Mouse (Mus musculus) cerebellum, adult 9-11 months (tissue): ENCODE data around the gene Gab1.

Experiments used
- DNase-seq: peaks from one replicate; pipeline ENCODE4 v3.0.0; 2022

The Gab1 gene

DNA sequence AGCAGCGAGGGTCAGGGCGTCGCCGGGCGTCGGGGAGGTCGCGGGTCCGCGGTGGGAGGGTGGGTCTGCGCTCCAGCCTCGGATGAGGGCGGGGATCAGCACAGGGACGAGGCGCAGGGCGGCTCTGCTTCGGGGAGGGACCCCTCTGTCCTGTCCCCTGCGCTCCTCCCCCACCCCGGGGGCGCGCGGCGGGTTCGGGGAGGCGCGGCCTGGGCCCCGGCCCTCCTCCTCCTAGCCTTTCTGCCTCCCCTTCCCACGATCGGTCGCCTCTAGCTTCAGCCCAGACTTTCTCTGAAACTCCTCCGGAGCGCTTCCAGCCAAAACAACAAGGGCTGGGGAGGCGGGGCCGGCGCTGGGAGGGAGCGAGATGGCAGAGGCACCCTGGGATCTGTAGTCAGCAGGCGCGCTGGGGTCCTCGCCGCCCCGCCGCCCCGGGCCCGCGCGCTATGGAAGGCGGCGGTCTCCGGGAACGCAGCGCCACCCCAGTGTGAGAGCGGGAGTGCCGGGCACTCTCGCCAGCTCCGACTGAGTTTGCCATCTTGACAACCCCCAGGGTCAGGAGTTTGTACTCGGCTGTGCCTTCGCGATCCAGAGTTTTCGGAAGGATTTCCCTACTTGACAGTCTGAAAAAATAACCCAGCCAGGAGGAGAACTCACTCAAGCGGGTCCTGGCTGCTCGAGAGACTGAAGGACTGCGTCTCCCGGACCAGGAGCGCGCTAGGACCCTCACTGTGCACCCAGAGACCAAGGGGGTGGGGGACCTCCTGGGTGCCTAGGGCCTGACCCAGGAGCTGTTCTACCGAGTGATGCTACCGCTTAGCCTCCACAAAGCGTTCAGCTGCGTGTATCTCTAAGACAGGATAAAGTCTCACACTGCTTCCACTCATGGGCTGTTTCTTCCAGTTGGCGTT is at the start of gene Gab1:
TSS of gene Gab1 (minus strand) at position 324 of the 911 bp plus-strand sequence.
- DNase-seq, result peak; percentile 73

GRCm38 (mm10) chr8:80928770-80929169 is 48.5 kb upstream of the Gab1 start:
- no peak for DNase-seq

DNA sequence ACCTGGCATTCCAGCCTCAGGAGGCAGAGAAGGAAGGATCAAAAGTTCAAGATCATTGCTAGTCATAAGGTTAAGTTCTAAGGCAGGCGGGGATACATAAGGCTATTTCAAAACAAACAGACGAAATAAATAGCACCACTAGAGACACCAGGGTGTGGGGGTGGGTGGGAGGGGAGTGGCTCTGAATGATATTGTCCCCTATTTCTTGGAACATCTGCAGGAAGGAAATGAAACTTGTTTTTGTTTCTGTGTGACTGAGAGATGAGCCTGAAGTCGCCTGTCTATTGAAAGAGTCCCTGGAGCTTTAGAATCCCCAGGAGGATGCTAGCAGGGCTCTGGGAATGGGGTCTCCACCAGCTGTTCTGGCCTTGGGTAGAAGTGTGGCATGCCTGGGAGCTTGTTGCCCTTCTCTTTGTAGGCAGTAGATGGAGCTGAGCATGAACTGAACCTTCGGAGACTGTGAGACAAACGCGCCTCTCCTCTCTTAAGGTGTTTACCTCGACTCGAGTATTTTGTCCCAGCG is 43.5 kb upstream of the Gab1 start:
- no peak for DNase-seq

- DNase-seq, result peak; percentile 59
Observed at GRCm38 (mm10) chr8:80922642-80923041, 42.3 kb upstream of the Gab1 start.

GRCm38 (mm10) chr8:80919130-80919529 is 38.8 kb upstream of the Gab1 start:
- no peak for DNase-seq

- no peak for DNase-seq
Observed at GRCm38 (mm10) chr8:80918531-80918930, 38.2 kb upstream of the Gab1 start.

DNA sequence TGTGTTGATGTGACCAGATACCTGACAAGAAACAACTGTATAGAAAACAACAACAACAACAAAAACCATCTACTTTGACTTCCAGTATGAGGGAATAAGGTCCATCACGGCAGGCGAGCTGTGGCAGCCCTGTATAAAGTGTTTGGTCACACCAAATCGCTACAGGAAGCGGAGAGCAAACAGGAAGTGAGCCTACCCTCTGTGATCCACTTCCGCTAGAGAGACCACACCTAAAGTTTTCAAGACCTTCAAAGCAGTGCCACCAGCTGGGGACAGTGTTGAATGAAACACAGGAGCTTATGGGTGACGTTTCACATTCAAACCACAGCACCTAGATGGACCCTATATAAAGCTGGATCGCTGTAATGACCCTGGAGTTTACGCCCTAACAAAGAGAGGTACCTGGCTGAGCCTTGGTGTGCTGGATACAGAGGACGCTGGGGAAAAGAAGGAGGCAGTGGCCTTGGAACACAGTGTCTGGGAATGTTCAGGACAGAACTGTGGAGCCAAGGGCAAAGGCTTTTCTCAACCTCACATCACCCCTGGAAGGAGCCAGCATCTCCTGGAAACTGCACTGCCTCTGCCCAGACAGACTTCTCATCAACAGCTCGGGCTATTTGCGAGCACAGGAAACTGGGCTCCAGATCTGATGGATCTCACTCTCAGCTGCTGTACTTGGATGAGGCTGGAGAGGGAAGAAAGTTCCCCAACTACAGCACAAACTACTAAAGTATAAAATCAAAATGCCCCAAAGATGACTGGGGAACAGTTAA is 36.3 kb upstream of the Gab1 start:
- DNase-seq, result no peak

DNA sequence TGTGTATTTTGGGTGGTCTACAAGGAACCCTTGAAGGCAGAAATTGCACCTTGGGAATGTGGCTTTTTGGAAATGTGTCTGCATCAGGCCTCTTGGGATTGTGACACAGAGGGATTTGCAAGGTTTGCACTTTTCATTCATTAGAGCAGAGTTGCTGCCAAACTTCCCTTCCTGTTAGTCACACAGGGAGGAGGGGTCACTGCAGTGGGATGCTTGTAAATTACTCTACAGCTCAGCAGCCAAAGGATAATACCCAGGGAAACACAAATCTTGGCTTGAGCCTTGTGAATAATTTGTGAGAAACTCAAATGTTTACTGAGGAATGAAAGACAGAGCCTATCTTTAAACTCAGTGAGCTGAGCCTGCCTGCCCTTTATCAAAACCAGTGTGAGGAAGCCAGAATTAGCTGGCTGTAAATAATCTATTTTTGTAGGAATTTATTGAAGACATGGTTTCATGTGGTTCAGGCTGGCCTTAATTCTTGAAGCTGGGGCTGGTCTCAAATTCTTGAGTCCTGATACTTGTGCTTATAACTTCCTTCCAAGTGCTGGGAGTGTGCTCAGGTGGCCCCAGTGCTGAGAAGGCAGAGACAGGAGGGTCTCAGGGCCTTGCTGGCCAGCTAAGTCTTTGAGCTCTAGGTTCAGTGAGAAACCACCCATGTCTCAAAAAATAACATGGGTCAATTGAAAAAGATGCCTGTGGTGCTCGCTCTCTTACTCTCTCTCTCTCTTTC is 32.9 kb upstream of the Gab1 start:
- no peak for DNase-seq

DNA sequence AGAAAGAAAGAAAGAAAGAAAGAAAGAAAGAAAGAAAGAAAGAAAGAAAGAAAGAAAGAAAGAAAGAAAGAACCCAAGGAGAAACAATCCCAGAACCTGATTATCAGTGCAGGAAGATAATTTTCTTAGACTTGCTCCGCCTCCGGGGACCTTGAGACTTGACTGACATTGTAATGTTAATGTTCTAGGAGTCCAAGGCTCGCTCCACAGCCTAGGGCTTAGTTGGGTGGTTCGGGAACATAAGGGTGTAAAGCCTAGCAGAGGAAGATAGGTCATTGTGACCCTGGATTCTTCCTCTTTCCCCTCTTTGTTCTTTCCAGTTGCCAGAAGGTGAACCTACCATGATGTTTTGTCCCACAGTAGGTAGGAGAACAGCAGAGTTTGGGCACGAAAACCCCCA is 31.1 kb upstream of the Gab1 start:
- DNase-seq, result no peak

DNA sequence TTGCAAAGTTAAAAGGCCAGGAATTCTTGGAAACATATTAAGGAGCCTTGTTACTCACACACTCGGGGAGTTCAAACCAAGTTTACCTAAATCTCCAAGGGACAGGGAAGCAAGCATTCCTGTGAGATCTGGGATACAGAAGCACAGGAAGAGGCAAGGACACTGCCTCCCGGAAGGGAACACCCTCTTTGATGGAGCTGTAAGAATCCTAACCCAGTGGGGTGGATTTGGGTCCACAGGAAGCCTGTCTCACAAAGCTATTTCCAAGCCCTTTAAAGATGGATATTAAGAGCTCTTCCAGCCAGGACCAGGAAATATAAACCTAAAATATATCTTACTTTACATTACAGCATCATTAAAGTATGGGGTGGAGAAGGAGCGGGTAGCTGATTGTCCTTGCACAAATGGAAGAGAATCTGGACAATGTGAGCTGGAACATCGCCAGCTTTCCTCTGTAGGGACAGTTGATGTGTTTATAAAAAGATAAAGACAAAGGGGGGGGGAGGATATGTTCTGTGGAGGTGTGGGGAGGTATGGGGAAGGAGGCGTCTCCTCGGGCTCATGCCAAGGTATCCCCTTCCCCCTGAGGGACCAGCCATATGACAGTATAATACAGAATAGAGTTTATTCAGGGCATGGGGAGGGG is 28.1 kb upstream of the Gab1 start:
- no peak for DNase-seq

- DNase-seq, result no peak
Observed at GRCm38 (mm10) chr8:80902354-80902753, 22.0 kb upstream of the Gab1 start.

DNA sequence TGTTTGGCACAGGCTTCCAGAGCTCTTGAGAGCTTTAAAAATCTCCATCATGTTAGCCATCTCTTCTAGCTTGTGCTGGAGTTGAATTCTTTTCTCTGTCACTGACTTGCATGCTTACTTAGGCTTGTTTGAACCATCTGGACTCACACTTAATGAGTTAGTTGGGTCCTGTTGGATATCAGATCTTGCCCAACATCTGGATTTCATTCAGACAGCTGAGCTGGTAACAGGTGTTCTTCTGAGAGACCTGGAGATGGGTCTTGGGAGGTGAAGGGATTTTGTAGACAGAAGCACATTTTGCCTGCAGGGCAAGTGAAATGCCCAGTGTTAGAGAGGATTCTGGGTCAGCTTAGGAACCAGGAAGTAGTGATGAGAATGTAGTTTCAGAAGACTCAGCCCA is 19.0 kb upstream of the Gab1 start:
- DNase-seq, result no peak

DNA sequence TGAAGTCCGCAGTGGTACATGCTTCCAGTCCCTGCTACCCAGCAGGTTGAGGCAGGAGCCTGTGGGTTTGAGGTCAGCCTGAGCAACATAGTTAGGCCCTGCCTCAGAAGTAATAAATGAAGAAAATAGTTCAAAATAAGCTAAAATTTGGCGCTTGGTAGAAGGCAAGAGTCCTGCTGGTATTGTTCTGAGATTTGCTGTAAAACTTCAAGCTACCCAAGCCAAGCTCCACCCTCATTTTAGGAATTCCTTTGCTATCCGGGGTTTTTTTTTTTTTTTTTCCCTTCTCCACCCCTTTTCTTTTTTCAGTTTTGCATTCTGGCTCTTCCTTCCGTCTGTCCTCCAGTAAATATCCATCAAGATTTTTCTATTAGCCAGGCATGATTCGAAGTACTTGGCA is 15.7 kb upstream of the Gab1 start:
- no peak for DNase-seq

DNA sequence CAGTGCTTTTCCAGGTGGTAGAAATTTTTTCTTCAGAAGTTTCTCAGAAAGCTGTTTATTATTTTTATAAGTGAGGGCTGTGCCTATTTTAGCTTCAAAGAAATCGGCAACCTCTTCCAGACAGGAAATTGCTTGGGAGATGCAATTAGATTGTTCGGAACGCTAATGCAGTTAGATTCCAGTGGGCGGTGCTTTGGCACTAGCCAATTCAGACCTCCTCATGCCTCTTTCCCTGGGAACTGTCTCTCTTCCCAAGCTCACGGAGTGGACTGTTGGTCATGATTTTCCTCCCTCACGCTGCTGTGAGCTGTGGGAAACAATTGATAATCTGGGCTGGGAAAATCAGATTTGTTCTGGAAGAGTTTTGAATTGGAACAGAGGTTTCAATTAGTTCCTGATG is 15.1 kb upstream of the Gab1 start:
- no peak for DNase-seq

DNA sequence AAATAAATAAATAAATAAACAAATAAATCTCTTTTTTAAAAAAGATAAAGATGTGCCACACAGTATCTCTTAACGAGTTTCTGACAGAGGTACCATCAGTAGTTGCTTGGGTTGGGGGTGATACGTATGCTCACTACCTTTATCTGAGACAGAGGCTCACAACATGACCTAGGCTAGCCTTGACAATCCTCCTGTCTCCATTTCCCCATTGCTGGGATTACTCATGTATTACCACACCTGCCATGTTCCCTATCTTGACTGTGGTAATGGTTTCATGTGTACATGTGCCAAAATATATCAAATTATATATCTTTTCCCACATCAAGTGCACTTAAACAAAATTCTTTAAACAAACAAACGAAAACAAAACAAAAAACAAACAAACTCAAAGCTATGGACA is 14.2 kb upstream of the Gab1 start:
- DNase-seq, result no peak

GRCm38 (mm10) chr8:80879426-80880195 is 708 bp downstream of the Gab1 start:
- DNase-seq, result peak; percentile 49

DNA sequence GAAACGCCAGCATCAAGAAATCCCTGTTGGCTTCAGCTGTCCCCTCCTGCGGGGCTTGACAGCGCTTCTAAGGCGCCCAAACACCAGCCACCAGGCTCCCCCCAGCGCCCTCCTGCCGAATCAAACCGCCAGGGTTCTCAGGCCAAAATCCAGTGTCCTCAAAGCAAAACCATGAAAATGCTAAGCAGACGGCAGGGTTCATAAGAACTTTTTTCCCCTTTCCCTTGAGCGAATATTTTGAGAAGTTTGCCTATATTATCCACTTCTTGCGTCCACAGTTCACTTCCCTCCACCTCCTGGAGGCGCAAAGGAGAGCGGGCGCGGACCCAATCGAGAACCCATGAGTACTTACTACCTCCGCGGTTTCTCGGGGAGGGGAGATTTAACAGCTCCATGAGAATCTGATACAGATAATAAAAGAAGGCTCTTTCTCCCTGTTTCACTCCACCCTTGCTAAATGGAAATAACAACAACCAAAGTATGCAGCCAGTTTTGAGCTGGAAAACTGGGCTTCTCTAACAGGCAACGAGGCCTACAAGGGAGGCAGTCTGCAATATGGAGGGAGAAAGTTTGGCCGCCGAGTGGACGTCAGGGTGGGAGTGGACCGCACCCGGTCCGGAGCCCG is 1.4 kb downstream of the Gab1 start:
- DNase-seq, result no peak

GRCm38 (mm10) chr8:80878146-80878545 is 2.2 kb downstream of the Gab1 start:
- DNase-seq, result no peak

- no peak for DNase-seq
Observed at GRCm38 (mm10) chr8:80875537-80875936, 4.8 kb downstream of the Gab1 start.

- no peak for DNase-seq
Observed at GRCm38 (mm10) chr8:80873723-80874427, 6.4 kb downstream of the Gab1 start.

- peak; percentile 93 for DNase-seq
Observed at GRCm38 (mm10) chr8:80872688-80873087, 7.6 kb downstream of the Gab1 start.
